Mouse (Mus musculus): ENCODE measurements at regions not wholly inside any gene's neighbourhood (a gene's known extent, or its start where the extent isn't known, plus 50 kb on each side); places are given as distances from the start of the nearest gene placed in this dataset.

DNA sequence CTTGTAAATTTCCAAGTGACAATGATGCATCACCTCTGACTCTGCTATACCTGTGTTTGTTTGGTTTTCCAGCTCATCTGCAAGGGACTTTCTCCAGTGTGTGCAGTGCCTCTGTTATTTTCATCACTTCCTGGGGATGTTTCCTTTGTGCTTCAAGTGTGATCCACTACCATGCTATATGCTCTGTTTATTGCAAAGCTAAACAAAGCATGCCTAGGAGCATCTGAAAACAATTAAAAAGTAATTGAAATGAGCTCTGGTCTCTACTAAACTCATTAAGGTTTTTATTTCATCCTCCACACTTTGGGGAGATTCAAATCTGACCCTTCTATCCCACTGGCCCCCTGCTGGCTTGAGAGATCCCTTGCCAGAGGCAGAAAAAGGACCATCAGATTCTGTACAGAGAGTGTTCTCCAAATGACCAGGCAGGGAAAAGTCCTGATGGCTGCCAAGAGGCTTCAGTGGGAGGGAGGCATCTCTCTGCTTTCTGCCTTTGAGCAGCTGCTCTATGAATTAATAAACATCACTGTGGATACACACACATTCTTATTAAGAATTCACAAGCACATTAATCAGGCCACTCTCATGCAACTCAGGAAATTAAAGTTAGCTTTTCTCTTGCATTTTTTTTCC, 57.0 kb downstream of the Amd2 start:
- H3K36me3 ChIP-seq (ENCODE audit: control insufficient read depth, insufficient read depth, low read length) = no peaks in the 10 kb centered on the region
- H3K4me2 ChIP-seq (ENCODE audit: low read length) = no peak overlapping the region
- H3K27ac ChIP-seq (ENCODE audit: low read depth, low read length) = no peak overlapping the region
- no peaks in the 10 kb centered on the region for H3K9me3 ChIP-seq (ENCODE audit: control insufficient read depth, low read length)
- no peaks in the 10 kb centered on the region for H3K27me3 ChIP-seq (replicated peaks; ENCODE audit: control insufficient read depth, insufficient read depth, low read length)
- ATAC-seq = peak; percentile 94
- H3K4me1 ChIP-seq (ENCODE audit: control insufficient read depth, insufficient read depth, low read depth, low read length) = peaks cover 2% of the 10 kb centered on the region; the same call in 1 of the 2 replicates
- no peak overlapping the region for H3K9ac ChIP-seq (ENCODE audit: low read depth, low read length)
- no peak overlapping the region for H3K4me3 ChIP-seq (ENCODE audit: low read length)

DNA sequence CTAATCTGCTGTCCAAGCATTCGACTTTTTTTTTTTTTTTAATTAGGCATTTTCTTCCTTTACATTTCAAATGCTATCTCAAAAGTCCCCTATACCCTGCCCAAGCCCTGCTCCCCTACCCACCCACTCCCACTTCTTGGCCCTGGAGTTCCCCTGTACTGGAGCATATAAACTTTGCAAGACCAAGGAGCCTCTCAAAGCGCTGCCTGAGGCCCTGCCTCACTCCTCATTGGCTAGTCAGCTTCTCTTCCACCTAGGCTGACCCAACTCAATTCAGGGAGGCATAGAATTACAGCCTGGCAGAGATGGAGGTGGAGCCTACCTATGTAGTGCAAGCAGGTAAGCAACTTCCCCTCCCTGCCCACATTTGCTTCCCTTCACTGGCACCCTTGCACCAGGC, 61.8 kb downstream of the Amd2 start:
- H3K4me2 ChIP-seq (ENCODE audit: low read length) = no peak overlapping the region
- H3K27me3 ChIP-seq (replicated peaks; ENCODE audit: control insufficient read depth, insufficient read depth, low read length) = no peaks in the 10 kb centered on the region
- H3K4me3 ChIP-seq (ENCODE audit: low read length) = no peak overlapping the region
- peaks cover 2% of the 10 kb centered on the region; the same call in 1 of the 2 replicates for H3K4me1 ChIP-seq (ENCODE audit: control insufficient read depth, insufficient read depth, low read depth, low read length)
- no peaks in the 10 kb centered on the region for H3K9me3 ChIP-seq (ENCODE audit: control insufficient read depth, low read length)
- WGBS = 61% methylated on average over 2 of the region's 2 CpGs
- no peaks in the 10 kb centered on the region for H3K36me3 ChIP-seq (ENCODE audit: control insufficient read depth, insufficient read depth, low read length)
- H3K27ac ChIP-seq (ENCODE audit: low read depth, low read length) = no peak overlapping the region
- H3K9ac ChIP-seq (ENCODE audit: low read depth, low read length) = no peak overlapping the region
- no peak for ATAC-seq

DNA sequence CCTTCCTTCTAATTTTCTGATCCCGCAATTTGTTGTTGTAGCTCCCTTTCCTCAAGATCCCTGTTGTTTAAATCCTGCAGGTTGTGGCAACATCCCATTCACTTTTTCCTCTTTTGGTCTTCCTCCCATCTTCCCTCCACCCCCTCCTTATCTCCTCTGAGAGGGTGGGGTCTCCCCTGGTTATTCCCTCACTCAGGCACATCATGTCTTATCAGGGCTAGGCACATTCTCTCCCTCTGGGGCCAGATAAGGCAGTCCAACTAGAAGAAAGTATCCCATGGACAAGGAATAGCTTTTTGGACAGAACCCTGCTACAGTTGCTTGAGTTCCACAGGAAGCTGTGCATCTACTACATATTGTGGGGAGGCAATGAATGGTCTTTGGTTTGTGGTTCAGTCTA, 90.8 kb downstream of the Amd2 start:
- no peaks in the 10 kb centered on the region for H3K36me3 ChIP-seq (ENCODE audit: control insufficient read depth, insufficient read depth, low read length)
- no peaks in the 10 kb centered on the region for H3K4me1 ChIP-seq (ENCODE audit: control insufficient read depth, insufficient read depth, low read depth, low read length)
- no peaks in the 10 kb centered on the region for H3K27me3 ChIP-seq (replicated peaks; ENCODE audit: control insufficient read depth, insufficient read depth, low read length)
- no peak overlapping the region for H3K4me3 ChIP-seq (ENCODE audit: low read length)
- H3K4me2 ChIP-seq (ENCODE audit: low read length) = no peak overlapping the region
- H3K9ac ChIP-seq (ENCODE audit: low read depth, low read length) = no peak overlapping the region
- 0 out of 2 replicates have a peak, but pooled peaks cover 3% of the 10 kb centered on the region for H3K9me3 ChIP-seq (ENCODE audit: control insufficient read depth, low read length)
- ATAC-seq = no peak
- 92% methylated on average over 1 of the region's 1 CpGs for WGBS
- no peak overlapping the region for H3K27ac ChIP-seq (ENCODE audit: low read depth, low read length)

DNA sequence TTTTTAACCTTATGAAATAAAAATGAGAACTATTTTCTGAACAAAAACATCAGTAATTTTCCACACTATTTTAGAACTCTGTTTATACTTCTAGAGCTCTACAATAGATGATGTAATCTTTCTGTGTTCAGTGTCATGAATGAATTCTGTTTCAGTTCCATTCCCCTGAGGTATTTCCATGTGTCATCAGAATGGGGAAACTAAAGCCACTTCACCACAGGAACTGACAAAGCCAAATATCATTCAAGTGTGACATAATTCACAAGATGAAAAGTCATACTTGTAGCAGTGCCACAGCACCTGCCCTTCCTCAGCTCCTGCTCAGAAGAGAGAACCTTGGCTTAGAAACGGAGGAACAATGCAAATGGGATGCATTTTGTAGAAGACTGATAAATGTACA, 125.4 kb downstream of the Amd2 start:
- ATAC-seq = no peak
- Histone ChIP-seq H3K9me3 (ENCODE audit: control insufficient read depth, low read length) (no peaks in the 10 kb centered on the region), H3K4me3 (ENCODE audit: low read length) (no peak overlapping the region), H3K9ac (ENCODE audit: low read depth, low read length) (no peak overlapping the region), H3K36me3 (ENCODE audit: control insufficient read depth, insufficient read depth, low read length) (no peaks in the 10 kb centered on the region), H3K4me1 (ENCODE audit: control insufficient read depth, insufficient read depth, low read depth, low read length) (no peaks in the 10 kb centered on the region), H3K4me2 (ENCODE audit: low read length) (no peak overlapping the region), H3K27me3 (replicated peaks; ENCODE audit: control insufficient read depth, insufficient read depth, low read length) (no peaks in the 10 kb centered on the region), H3K27ac (ENCODE audit: low read depth, low read length) (no peak overlapping the region)
- WGBS = 66% methylated on average over 1 of the region's 1 CpGs

All from hindbrain, embryonic 16.5 days (tissue).